ENCODE assay signal across 8 mouse cellular contexts in genomic region chr1:86492095-86493070, GRCm38 (mm10). TPM values are rescaled to one million over a fixed set of nuclear protein-coding genes. Genes with fewer than 3 reads are reported as not detected.
DNase-seq lines count a peak whose midpoint lies in the region; ATAC-seq and TF ChIP-seq lines count a peak whose summit lies in the region.

No protein-coding gene starts in this region.

- H3K79me2 ChIP-seq in liver, adult 2 months (ENCODE audit: control insufficient read depth, insufficient read depth, low read length), result no peaks in the 10 kb centered on the region

- no peaks in the 10 kb centered on the region for H3K9me3 ChIP-seq in hindbrain, embryonic 10.5 days
- no peaks in the 10 kb centered on the region for H3K9me3 ChIP-seq in midbrain, postnatal 0 days (ENCODE audit: low read length)

- TF ChIP-seq CTCF in liver, adult 2 months (IDR thresholded peaks at IDR 0.05; ENCODE audit: low read depth, low read length), result no peak
- TF ChIP-seq CTCF in midbrain, postnatal 0 days (IDR thresholded peaks at IDR 0.05), result no peak

- H3K36me3 ChIP-seq in hindbrain, embryonic 10.5 days, result no peaks in the 10 kb centered on the region
- H3K36me3 ChIP-seq in liver, adult 2 months (ENCODE audit: control insufficient read depth, insufficient read depth, low read length), result no peaks in the 10 kb centered on the region
- no peaks in the 10 kb centered on the region for H3K36me3 ChIP-seq in midbrain, postnatal 0 days (ENCODE audit: insufficient read depth, low read length)

- H3K4me1 ChIP-seq in hindbrain, embryonic 10.5 days (replicated peaks), result peaks cover 36% of the 10 kb centered on the region
- H3K4me1 ChIP-seq in liver, adult 2 months (ENCODE audit: control insufficient read depth, insufficient read depth, low read length), result peaks cover 24% of the 10 kb centered on the region
- H3K4me1 ChIP-seq in midbrain, postnatal 0 days (ENCODE audit: insufficient read depth, low read length), result 0 out of 2 replicates have a peak, but pooled peaks cover 3% of the 10 kb centered on the region

- WGBS in hindbrain, embryonic 10.5 days, result 73% methylated on average over 9 of the region's 9 CpGs
- 71% methylated on average over 9 of the region's 9 CpGs for WGBS in liver, adult 2 months
- WGBS in midbrain, postnatal 0 days, result 70% methylated on average over 9 of the region's 9 CpGs

- no peaks in the 10 kb centered on the region for H3K27me3 ChIP-seq in hindbrain, embryonic 10.5 days (ENCODE audit: insufficient read depth, poor library complexity, severe bottlenecking)
- H3K27me3 ChIP-seq in liver, adult 2 months (ENCODE audit: control insufficient read depth, insufficient read depth, low read length), result no peaks in the 10 kb centered on the region
- no peaks in the 10 kb centered on the region for H3K27me3 ChIP-seq in midbrain, postnatal 0 days (ENCODE audit: insufficient read depth, low read length)

- ATAC-seq in midbrain, postnatal 0 days (ENCODE audit: low FRiP score), result no peak

- no peak overlapping the region for H3K4me3 ChIP-seq in hindbrain, embryonic 10.5 days
- H3K4me3 ChIP-seq in liver, adult 2 months (ENCODE audit: insufficient read depth, low read depth, low read length), result no peak overlapping the region
- H3K4me3 ChIP-seq in midbrain, postnatal 0 days (ENCODE audit: low read depth, low read length), result no peak overlapping the region

- no peak overlapping the region for H3K4me2 ChIP-seq in midbrain, postnatal 0 days (ENCODE audit: low read depth, low read length, poor library complexity, severe bottlenecking)

- peak; percentile 55 for DNase-seq in adrenal gland, postnatal 10 days
- no peak for DNase-seq in adrenal gland, adult 8-10 months
- peak; percentile 77 for DNase-seq in adipocyte (ENCODE audit: low spot score)
- DNase-seq in hindbrain, embryonic 10.5 days (ENCODE audit: low spot score), result no peak
- DNase-seq in liver, adult 2 months (ENCODE audit: extremely low read depth, low read depth, low spot score), result no peak
- DNase-seq in midbrain, postnatal 0 days (ENCODE audit: low spot score), result no peak
- DNase-seq in embryo, embryonic 10.5 days (ENCODE audit: low spot score), result no peak
- no peak for DNase-seq in right cerebral cortex, postnatal 14 days

- no peak overlapping the region for H3K9ac ChIP-seq in liver, adult 2 months (ENCODE audit: low read depth, low read length)
- no peak overlapping the region for H3K9ac ChIP-seq in midbrain, postnatal 0 days (replicated peaks; ENCODE audit: low read length, poor library complexity, severe bottlenecking)

- peak overlapping the region; percentile 82 for H3K27ac ChIP-seq in hindbrain, embryonic 10.5 days
- peak overlapping the region; percentile 58 for H3K27ac ChIP-seq in liver, adult 2 months (replicated peaks; ENCODE audit: insufficient read depth, low read depth, low read length)
- peak overlapping the region; percentile 51; the same call in 1 of the 2 replicates for H3K27ac ChIP-seq in midbrain, postnatal 0 days (ENCODE audit: low read depth, low read length)

- no peak for TF ChIP-seq POLR2A in liver, adult 2 months (IDR thresholded peaks at IDR 0.05; ENCODE audit: extremely low read depth, insufficient read depth, low read length)

RNA-seq across cellular contexts. Expression of gene Ptma, which starts 34.1 kb away (rescaled TPM):
- total RNA-seq in adrenal gland, postnatal 10 days (2021), result 100 to 1,000 TPM; 804 to 831 TPM
- 100 to 1,000 TPM; 448 to 514 (median 510) TPM for total RNA-seq in adrenal gland, adult 8-10 months (2022)
- polyA plus RNA-seq in hindbrain, embryonic 10.5 days (2016; fragmentation: Nextera tagmentation; extraction: Ambion mirVana), result 2,611 and 3,050 TPM in 2 replicates
- 259 and 274 TPM in 2 replicates for total RNA-seq in liver, adult 2 months (2014; rRNA removed)
- polyA plus RNA-seq in liver, adult 2 months (2012; rRNA removed), result 214 and 240 TPM in 2 replicates
- 947 and 1,050 TPM in 2 replicates for total RNA-seq in midbrain, postnatal 0 days (2014; rRNA removed)
- polyA plus RNA-seq in midbrain, postnatal 0 days (2015; fragmentation: Nextera tagmentation; extraction: Ambion mirVana), result 1,199 and 1,354 TPM in 2 replicates

Comparison
In these comparisons a context has a peak if more than half of its experiments do, and no peak if none do; other contexts are left out.
1. DNase-seq: peak in adrenal gland, postnatal 10 days (single experiment) and adipocyte (single experiment); none in adrenal gland, adult 8-10 months (single experiment), hindbrain, embryonic 10.5 days (single experiment), liver, adult 2 months (single experiment), midbrain, postnatal 0 days (single experiment), embryo, embryonic 10.5 days (single experiment) and right cerebral cortex, postnatal 14 days (single experiment).
2. Peak in every context shown above with its lines, with median percentiles within 50 percentile points of each other: H3K27ac ChIP-seq.